Mouse (Mus musculus): ENCODE data around the gene Olfr583. TPM values are rescaled to one million over a fixed set of nuclear protein-coding genes. Genes with fewer than 3 reads are reported as not detected.

Olfr583 gene
- not detected in 2 replicates for polyA plus RNA-seq (2014; fragmentation: Nextera tagmentation; extraction: Ambion mirVana)

GRCm38 (mm10) chr7:103051000-103051399, at the start of gene Olfr583:
Olfr583 (plus strand) TSS chr7:103051300.
- Histone ChIP-seq H3K27me3 (ENCODE audit: control insufficient read depth, insufficient read depth, low read length) (no peaks in the 10 kb centered on the region), H3K36me3 (replicated peaks; ENCODE audit: control insufficient read depth, insufficient read depth, low read depth, low read length) (no peaks in the 10 kb centered on the region), H3K27ac (replicated peaks; ENCODE audit: low read depth, low read length) (no peak within 1 kb of the TSS), H3K4me3 (ENCODE audit: low read depth, low read length) (no peak within 1 kb of the TSS), H3K4me2 (ENCODE audit: low read depth, low read length) (no peak within 1 kb of the TSS), H3K9ac (replicated peaks; ENCODE audit: low read length) (no peak within 1 kb of the TSS), H3K9me3 (replicated peaks; ENCODE audit: control insufficient read depth, low read length) (no peaks in the 10 kb centered on the region), H3K4me1 (ENCODE audit: control insufficient read depth, insufficient read depth, low read length) (no peaks in the 10 kb centered on the region)
- ATAC-seq (replicated peaks; ENCODE audit: insufficient number of reproducible peaks, low FRiP score, low TSS enrichment, low read depth) (no peak), DNase-seq (ENCODE audit: low spot score) (no peak)
- WGBS = 83% methylated on average over 1 of the region's 1 CpGs

GRCm38 (mm10) chr7:103037724-103038123, 13.4 kb upstream of the Olfr583 start, which contains the start of gene Olfr582:
Olfr582 (plus strand) TSS chr7:103038024.
- ATAC-seq (replicated peaks; ENCODE audit: insufficient number of reproducible peaks, low FRiP score, low TSS enrichment, low read depth) = no peak

DNA sequence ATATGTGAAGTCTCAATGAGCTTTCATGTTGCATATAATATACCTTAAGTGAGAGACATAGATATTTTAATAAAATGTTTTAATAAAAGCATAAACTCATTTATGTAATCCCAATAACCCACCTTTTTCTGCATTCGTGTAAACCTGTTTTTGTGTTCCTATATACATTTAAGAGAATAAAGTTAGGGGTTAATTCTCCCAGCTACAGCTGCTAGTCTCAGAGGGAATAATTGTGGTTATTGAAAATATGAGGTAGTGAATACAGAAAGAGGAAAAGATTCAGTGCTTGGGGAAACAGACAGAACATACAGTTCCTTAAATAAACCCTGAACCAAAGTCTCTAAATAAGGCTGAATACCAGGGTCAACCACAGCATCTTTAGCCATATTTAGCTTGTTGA, 30.5 kb downstream of the Olfr583 start, which contains the start of gene Olfr584:
Gene Olfr584 (plus strand): TSS at position 301 of the 400 bp plus-strand sequence.
- DNase-seq (ENCODE audit: low spot score) (no peak), ATAC-seq (replicated peaks; ENCODE audit: insufficient number of reproducible peaks, low FRiP score, low TSS enrichment, low read depth) (no peak)
- 88% methylated on average over 1 of the region's 1 CpGs for WGBS
- Histone ChIP-seq H3K9me3 (replicated peaks; ENCODE audit: control insufficient read depth, low read length) (no peaks in the 10 kb centered on the region), H3K9ac (replicated peaks; ENCODE audit: low read length) (no peak within 1 kb of the TSS), H3K36me3 (replicated peaks; ENCODE audit: control insufficient read depth, insufficient read depth, low read depth, low read length) (no peaks in the 10 kb centered on the region), H3K27ac (replicated peaks; ENCODE audit: low read depth, low read length) (no peak within 1 kb of the TSS), H3K4me2 (ENCODE audit: low read depth, low read length) (no peak within 1 kb of the TSS), H3K4me3 (ENCODE audit: low read depth, low read length) (no peak within 1 kb of the TSS), H3K27me3 (ENCODE audit: control insufficient read depth, insufficient read depth, low read length) (no peaks in the 10 kb centered on the region), H3K4me1 (ENCODE audit: control insufficient read depth, insufficient read depth, low read length) (no peaks in the 10 kb centered on the region)

More at GRCm38 (mm10) chr7:103037724-103038123, 13.4 kb upstream of the Olfr583 start, which contains the start of gene Olfr582:
- Histone ChIP-seq H3K27ac (replicated peaks; ENCODE audit: low read depth, low read length) (no peak within 1 kb of the TSS), H3K4me2 (ENCODE audit: low read depth, low read length) (no peak within 1 kb of the TSS), H3K9ac (replicated peaks; ENCODE audit: low read length) (no peak within 1 kb of the TSS), H3K27me3 (ENCODE audit: control insufficient read depth, insufficient read depth, low read length) (no peaks in the 10 kb centered on the region), H3K4me3 (ENCODE audit: low read depth, low read length) (no peak within 1 kb of the TSS), H3K36me3 (replicated peaks; ENCODE audit: control insufficient read depth, insufficient read depth, low read depth, low read length) (no peaks in the 10 kb centered on the region), H3K4me1 (ENCODE audit: control insufficient read depth, insufficient read depth, low read length) (no peaks in the 10 kb centered on the region), H3K9me3 (replicated peaks; ENCODE audit: control insufficient read depth, low read length) (no peaks in the 10 kb centered on the region)
- DNase-seq (ENCODE audit: low spot score) = no peak

GRCm38 (mm10) chr7:103097420-103097819, 46.3 kb downstream of the Olfr583 start, which contains the start of gene Olfr585:
Olfr585 (plus strand) TSS chr7:103097720.
- Histone ChIP-seq H3K9me3 (replicated peaks; ENCODE audit: control insufficient read depth, low read length) (no peaks in the 10 kb centered on the region), H3K4me2 (ENCODE audit: low read depth, low read length) (no peak within 1 kb of the TSS), H3K4me3 (ENCODE audit: low read depth, low read length) (no peak within 1 kb of the TSS), H3K36me3 (replicated peaks; ENCODE audit: control insufficient read depth, insufficient read depth, low read depth, low read length) (no peaks in the 10 kb centered on the region), H3K27me3 (ENCODE audit: control insufficient read depth, insufficient read depth, low read length) (no peaks in the 10 kb centered on the region), H3K27ac (replicated peaks; ENCODE audit: low read depth, low read length) (no peak within 1 kb of the TSS), H3K4me1 (ENCODE audit: control insufficient read depth, insufficient read depth, low read length) (no peaks in the 10 kb centered on the region), H3K9ac (replicated peaks; ENCODE audit: low read length) (no peak within 1 kb of the TSS)
- WGBS = 86% methylated on average over 1 of the region's 1 CpGs
- no peak for ATAC-seq (replicated peaks; ENCODE audit: insufficient number of reproducible peaks, low FRiP score, low TSS enrichment, low read depth)
- no peak for DNase-seq (ENCODE audit: low spot score)

Other genes with a start within 250 kb of the Olfr583 start
- gene Olfr564, start 247.8 kb upstream of the Olfr583 start, polyA plus RNA-seq (2014; fragmentation: Nextera tagmentation; extraction: Ambion mirVana) = not detected in 2 replicates
- not detected in 2 replicates for gene Olfr566, start 192.5 kb upstream of the Olfr583 start, polyA plus RNA-seq (2014; fragmentation: Nextera tagmentation; extraction: Ambion mirVana)
- gene Olfr568, start 174.2 kb upstream of the Olfr583 start, polyA plus RNA-seq (2014; fragmentation: Nextera tagmentation; extraction: Ambion mirVana) = 0.22 TPM in 1 of 2 replicates, not detected in the other
- not detected in 2 replicates for gene Olfr569, start 160.4 kb upstream of the Olfr583 start, polyA plus RNA-seq (2014; fragmentation: Nextera tagmentation; extraction: Ambion mirVana)
- gene Olfr570, start 156.7 kb upstream of the Olfr583 start, polyA plus RNA-seq (2014; fragmentation: Nextera tagmentation; extraction: Ambion mirVana) = not detected in 2 replicates
- 0.28 and 0.31 TPM in 2 replicates for gene Olfr571, start 133.8 kb upstream of the Olfr583 start, polyA plus RNA-seq (2014; fragmentation: Nextera tagmentation; extraction: Ambion mirVana)
- gene Olfr572, start 126.9 kb upstream of the Olfr583 start, polyA plus RNA-seq (2014; fragmentation: Nextera tagmentation; extraction: Ambion mirVana) = not detected in 2 replicates
- not detected in 2 replicates for gene Olfr573-ps1, start 108.7 kb upstream of the Olfr583 start, polyA plus RNA-seq (2014; fragmentation: Nextera tagmentation; extraction: Ambion mirVana)
- gene Olfr574, start 102.8 kb upstream of the Olfr583 start, polyA plus RNA-seq (2014; fragmentation: Nextera tagmentation; extraction: Ambion mirVana) = not detected in 2 replicates
- not detected in 2 replicates for gene Olfr575, start 92.5 kb upstream of the Olfr583 start, polyA plus RNA-seq (2014; fragmentation: Nextera tagmentation; extraction: Ambion mirVana)
- gene Olfr576, start 88.6 kb upstream of the Olfr583 start, polyA plus RNA-seq (2014; fragmentation: Nextera tagmentation; extraction: Ambion mirVana) = not detected in 2 replicates
- not detected in 2 replicates for gene Olfr577, start 75.4 kb upstream of the Olfr583 start, polyA plus RNA-seq (2014; fragmentation: Nextera tagmentation; extraction: Ambion mirVana)
- gene Olfr578, start 62.0 kb upstream of the Olfr583 start, polyA plus RNA-seq (2014; fragmentation: Nextera tagmentation; extraction: Ambion mirVana) = not detected in 2 replicates
- not detected in 2 replicates for gene Olfr582, start 13.3 kb upstream of the Olfr583 start, polyA plus RNA-seq (2014; fragmentation: Nextera tagmentation; extraction: Ambion mirVana)
- not detected in 2 replicates for gene Olfr584, start 30.6 kb downstream of the Olfr583 start, polyA plus RNA-seq (2014; fragmentation: Nextera tagmentation; extraction: Ambion mirVana)
- not detected in 2 replicates for gene Olfr585, start 46.4 kb downstream of the Olfr583 start, polyA plus RNA-seq (2014; fragmentation: Nextera tagmentation; extraction: Ambion mirVana)
- gene Olfr586, start 74.3 kb downstream of the Olfr583 start, polyA plus RNA-seq (2014; fragmentation: Nextera tagmentation; extraction: Ambion mirVana) = not detected in 2 replicates
- not detected in 2 replicates for gene Olfr588-ps1, start 89.6 kb downstream of the Olfr583 start, polyA plus RNA-seq (2014; fragmentation: Nextera tagmentation; extraction: Ambion mirVana)
- not detected in 2 replicates for gene Olfr589, start 105.1 kb downstream of the Olfr583 start, polyA plus RNA-seq (2014; fragmentation: Nextera tagmentation; extraction: Ambion mirVana)
- not detected in 2 replicates for gene Olfr591, start 127.0 kb downstream of the Olfr583 start, polyA plus RNA-seq (2014; fragmentation: Nextera tagmentation; extraction: Ambion mirVana)
- not detected in 2 replicates for gene Olfr592, start 133.5 kb downstream of the Olfr583 start, polyA plus RNA-seq (2014; fragmentation: Nextera tagmentation; extraction: Ambion mirVana)
- gene Olfr593, start 160.6 kb downstream of the Olfr583 start, polyA plus RNA-seq (2014; fragmentation: Nextera tagmentation; extraction: Ambion mirVana) = not detected in 2 replicates
- gene Olfr594, start 165.7 kb downstream of the Olfr583 start, polyA plus RNA-seq (2014; fragmentation: Nextera tagmentation; extraction: Ambion mirVana) = not detected in 2 replicates
- gene Usp17ld, start 201.2 kb downstream of the Olfr583 start, polyA plus RNA-seq (2014; fragmentation: Nextera tagmentation; extraction: Ambion mirVana) = not detected in 2 replicates